Mouse (Mus musculus) embryo, embryonic 11.5 days (tissue): ENCODE measurements around the gene Ldb2.

ENCODE experiments used
- DNase-seq: peaks from one replicate; pipeline ENCODE4 v3.0.0-alpha.2; 2012; ENCODE audit warnings: low read depth, low spot score

Gene Ldb2

DNA sequence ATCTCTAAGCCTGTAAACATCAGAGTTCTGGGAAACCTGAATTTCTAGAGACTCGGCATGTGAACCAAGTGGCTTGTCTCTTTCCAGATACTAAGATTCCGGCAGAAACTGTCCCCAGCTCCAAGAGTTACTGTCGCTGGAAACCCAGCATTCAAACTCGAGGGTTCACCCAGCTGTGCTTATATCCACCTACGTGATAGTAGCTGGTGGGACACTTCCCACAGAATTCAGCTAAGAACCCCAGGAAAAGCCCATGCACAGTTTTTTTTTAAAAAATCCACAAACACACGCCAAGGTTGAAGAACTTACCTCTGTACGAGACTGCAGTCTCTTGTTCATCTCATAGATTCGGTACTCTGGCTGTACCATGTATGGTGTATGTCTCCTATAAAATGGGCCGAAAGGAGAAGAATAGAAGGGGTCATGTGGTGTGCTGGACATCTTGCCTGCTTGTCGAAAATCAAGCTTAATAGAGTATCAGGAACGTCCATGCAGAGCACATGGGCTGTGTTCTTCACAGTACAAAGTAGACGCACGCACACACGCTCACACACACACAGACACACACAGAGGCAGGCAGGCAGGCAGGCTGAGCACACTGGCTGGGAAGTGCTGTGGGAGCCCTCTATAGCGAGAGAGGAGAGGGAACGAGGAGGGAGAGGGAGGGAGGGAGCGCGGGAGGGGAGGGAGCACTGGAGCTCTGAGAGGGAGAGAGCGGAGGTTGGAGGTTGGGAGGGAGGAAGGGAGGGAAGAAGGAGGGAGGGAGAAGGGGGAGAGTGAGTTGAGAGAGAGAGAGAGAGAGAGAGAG is at the start of gene Ldb2:
Gene Ldb2, minus strand, starts transcription at position 628 of the 808 bp plus-strand sequence.
- DNase-seq = peak; percentile 51

DNA sequence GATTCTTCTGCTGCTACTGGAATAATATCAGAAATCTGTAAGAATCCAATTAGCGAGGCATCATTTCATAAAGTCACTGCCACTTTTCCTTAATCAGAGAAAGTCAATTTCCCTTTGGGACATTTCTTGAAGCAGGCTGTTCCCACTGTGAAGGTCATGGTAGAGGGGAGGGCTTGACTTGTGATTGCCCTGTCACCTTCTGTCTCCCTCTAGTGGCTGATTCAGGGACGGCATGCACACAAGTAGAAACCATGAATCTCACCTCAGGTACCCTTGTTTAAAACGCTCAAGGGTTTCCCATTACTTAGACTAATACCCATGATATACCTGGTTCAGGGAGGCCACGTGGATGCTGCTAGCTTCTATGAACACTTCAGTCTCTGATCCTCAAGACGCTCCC is 31.8 kb upstream of the Ldb2 start:
- DNase-seq = no peak

DNA sequence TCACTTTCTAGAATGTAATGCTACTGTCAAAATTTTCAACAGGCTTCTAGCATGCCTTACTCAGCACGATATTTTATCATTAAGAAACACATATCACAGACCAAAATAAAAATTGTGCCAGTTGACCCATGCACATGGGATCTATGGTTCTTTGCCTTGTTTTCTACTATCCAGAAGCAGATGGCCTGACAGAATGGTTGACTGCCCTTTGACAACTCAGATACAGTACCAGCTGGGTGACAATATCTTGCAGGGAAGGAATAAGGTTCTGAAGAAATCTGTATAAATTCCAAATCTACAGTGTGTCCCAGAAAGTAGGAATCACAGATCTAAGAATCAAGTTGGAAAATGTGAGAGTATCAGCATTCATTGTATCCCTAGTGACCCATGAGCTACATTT is 16.0 kb upstream of the Ldb2 start:
- no peak for DNase-seq

DNA sequence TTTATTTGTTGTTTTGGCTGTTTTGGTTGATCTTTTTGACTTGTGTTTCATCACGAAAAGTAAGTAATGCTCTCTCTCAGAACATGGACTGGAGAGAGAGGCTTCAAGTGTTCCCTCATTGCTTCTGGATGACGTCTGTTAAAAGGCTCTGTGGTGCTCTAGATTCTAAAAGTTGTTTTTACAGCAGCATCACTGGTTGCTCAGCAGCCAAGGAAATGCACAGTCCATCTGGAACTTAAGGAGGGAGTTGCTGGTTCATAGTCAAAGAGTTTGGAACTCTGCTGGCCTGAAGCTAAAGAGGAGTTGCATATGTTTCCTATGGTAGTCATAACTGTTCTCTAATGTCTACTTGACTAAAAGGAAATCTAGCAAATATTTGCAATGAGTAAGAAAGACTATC is 6.5 kb upstream of the Ldb2 start:
- DNase-seq = no peak

DNA sequence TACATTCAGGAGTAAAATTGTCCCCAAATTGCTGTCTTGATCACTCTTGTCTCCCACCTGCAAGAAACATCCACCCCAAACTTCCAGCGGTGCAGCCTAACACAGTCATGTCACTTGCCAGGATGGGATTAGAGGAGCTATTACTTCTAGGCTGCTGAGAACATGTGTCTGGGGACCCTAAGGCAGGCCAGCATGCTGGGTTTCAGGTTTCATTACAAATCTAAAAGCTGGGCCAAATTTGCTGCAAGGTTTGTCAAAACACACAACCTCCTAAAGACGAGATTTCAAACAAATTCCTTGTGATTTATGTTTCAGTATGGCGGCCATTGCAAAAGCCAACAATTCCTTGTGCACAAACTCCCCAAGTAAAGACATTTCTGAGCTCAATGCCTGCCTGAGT is 1.6 kb upstream of the Ldb2 start:
- DNase-seq = no peak

DNA sequence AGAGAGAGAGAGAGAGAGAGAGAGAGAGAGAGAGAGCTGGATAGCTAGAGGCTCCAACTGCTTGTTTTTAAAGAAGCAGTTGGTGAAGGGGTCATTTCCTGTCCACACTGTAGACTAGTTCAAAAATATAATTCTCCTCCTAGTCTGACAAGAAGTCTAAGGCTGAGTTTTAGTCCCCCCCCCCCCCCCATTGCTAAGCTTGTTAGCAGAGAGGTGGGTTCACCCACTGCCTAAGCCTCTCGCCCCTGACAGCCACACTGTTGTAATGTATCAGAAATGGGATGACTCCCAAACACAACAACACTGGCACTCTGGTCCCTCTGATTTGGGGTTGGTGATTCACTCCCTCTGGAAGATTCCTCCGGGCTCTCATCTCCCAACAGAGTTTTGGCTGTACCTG is 381 bp upstream of the Ldb2 start:
- no peak for DNase-seq

DNA sequence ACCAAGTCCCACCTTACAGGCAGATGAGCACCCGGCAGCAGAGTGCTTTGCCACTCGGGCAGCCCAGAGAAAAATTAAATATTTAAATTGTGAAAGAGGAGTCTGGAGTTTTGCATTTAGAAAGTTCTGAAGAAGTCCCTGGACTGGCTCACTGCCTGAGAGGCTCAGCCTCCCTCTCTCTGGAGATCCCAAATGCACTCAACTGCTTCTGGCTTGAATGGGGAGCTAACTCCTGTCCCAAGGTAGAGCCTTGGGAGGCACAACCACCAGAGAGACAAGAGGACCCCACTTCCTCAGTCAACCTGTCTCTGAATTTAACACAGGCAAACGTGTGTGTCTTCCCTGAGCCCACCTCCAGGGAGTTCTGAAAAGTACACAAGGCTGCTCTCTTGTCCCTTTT is 987 bp downstream of the Ldb2 start:
- no peak for DNase-seq

DNA sequence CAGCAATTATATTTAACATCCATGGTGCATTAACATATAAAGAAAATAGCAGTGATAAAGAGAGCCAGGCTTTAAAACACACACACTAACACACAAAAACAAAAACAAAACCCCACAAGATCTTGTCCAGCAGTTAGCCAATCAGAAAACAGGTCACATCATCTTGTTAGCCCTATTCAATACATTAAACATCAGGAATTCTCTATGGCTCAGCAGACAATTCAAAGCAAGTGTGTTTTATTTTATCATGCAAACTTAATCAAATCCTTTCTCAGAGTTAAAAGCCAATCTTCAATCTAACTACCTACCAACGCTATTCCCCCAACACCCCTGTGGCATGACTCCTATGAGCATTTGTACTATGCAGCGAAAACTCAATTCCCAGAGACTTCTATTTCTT is 1.4 kb downstream of the Ldb2 start:
- no peak for DNase-seq

DNA sequence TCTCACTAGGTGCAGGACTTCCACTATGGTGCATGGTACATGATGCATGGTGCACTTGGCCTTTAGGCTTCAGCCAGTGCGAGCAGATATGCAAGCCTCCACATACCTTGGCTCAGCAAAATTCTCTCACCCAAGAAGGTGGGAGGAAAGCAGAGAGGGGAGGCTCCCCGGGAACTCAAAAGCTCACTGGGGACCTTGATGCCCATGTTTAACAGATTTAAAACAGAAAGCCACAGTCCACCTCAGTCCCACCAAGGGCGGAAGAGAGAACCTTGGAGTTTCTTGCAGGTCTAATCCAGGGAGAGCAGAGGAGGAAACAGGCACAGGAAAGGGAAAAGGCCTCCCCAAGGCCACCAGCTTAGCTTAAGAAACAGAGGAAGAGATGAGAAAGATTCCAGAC is 14.9 kb downstream of the Ldb2 start:
- DNase-seq = no peak

DNA sequence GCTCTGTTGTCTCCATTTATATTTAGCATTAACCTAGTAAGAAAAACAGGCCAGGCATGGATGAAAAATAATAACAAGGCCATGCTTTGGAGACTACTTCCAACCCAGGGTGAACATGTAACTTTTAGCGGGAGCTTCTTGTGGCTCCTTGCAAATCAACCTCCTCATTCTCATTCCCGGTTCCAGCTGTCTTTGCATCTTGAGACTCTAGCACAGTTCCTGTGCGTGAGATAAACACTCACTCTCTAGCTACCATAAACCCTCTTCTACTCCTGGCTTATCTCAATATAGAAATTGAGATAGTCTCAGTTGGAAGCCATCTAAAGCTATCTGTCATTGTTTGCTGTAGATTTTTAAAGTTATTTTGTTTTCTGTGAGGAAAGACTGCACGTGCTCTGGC is 20.1 kb downstream of the Ldb2 start:
- DNase-seq = no peak

DNA sequence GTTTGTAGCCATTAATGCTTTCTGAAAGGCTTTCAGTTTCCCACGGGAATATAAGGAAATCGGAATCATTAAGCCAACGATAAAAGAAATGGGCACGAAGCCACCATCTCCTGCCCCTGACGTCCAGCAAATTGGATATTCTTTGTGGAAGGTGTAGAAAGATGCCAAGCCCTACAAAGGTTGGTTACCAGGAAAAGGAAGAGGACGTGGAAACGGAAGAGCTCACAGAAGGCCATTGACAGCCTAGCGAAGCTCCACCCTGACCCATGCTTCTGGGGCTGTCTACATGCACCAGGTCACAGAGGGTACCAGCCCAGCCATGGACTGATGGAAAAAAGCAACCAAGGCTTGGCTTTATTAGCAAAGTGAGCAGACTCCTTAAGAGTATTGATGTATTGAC is 31.0 kb downstream of the Ldb2 start:
- no peak for DNase-seq

DNA sequence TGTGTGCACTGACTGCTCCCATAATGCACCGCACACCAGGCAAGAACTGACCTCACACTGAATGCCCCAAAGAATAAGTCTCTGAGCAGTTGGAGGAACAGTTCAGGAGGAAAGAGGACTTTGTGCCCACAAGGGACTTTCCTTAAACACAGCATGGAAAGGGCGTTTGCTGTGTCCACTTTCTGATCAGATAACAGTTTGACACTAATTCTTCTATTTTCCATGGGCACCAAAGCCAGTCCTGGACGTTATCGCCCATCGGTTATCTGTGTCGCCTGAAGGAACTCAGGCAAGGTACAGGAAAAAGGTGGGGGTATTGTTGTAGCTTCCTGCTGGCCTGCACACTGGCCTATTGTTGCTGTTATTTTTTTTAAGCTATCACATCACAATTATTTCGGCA is 34.6 kb downstream of the Ldb2 start:
- no peak for DNase-seq

DNA sequence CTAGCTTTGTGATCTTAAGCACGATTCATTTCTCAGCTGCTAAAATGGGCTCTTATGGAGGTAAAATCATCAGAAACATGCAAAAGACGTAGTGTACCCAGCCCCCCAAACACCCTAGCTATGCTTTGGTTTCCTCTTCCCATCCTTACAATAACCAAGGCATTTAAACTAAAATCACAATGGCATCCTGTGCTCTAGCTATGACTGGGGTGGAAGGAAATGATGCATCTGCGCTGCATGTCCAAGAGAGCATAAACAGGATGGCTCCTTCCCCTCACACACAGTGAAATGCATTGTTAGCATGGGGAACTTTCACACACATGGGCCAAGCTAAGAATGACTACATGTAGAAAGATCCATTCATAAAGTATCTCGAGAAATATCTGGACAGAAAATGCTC is 40.3 kb downstream of the Ldb2 start:
- no peak for DNase-seq

DNA sequence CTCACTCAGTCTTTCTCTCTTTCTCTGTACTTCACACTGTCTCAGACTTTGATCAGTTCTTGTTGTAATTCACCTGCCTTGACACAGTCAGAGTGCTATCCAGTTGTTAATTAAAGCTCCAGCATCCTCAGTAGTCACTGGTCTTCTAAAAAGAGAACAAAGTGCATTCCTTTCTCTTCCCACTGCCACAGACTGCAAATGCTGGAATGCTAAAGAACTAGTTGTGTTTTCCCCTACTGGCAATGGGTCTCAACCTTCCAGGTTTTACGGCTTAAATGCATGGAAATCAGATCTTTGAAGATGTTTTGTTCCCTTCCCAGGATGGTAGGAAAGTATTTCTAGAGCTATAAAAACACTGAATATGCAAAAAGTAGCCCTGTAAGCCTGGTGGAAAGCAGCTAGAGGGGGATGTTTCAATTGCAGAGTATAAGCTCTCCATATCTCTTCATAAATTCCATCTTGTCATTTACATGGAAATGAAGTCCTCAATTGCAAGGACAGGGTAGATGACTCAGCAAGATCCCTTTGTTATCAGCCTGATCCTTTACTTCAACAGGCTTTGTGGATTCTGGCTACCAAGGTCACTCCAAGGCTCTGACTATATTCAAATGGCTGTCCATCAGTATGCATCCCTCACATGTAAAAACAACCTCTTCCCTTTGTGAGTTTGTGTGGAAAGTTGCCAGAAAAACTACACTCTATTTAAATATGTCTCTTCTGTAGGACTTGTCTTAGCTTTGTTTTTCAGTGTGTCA is 45.1 kb downstream of the Ldb2 start:
- DNase-seq = no peak

DNA sequence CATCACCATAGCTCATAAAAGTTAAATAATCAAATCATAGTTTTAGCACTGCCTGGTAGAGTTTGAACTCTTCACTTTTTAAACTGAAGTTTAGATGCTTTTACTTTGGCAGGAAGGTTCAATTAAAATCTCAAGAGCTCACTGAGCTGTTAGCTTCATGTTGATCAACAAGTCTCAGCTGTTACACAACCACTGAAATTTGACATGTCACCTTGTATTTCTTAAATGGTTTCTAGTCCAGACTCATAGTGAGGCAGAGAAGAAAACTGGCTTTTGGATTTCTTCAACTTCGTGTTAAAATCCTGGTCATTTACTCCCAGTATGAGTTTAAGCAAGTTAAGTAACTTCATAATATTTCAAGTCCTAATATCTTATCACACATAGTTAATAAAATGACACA is 53.8 kb downstream of the Ldb2 start:
- DNase-seq = no peak

DNA sequence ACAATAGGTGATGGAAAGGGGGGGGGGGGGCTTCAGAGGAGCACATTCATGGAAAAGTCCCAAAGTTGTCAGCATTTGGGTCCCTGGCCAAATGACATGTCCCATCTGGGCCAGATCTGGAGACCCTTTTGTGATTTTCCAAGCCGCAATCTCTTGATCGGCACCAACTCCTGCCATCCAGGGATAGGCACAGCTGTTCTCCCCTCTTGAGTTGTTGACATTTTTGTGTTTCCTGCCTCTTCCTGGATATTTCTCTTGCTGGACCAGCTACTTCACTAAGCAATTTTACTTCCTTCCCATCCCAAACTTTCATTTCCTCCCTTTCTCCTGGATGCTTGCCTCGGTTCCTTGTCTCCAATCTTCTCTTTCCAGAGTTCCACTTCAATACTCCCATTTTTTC is 63.1 kb downstream of the Ldb2 start:
- no peak for DNase-seq

DNA sequence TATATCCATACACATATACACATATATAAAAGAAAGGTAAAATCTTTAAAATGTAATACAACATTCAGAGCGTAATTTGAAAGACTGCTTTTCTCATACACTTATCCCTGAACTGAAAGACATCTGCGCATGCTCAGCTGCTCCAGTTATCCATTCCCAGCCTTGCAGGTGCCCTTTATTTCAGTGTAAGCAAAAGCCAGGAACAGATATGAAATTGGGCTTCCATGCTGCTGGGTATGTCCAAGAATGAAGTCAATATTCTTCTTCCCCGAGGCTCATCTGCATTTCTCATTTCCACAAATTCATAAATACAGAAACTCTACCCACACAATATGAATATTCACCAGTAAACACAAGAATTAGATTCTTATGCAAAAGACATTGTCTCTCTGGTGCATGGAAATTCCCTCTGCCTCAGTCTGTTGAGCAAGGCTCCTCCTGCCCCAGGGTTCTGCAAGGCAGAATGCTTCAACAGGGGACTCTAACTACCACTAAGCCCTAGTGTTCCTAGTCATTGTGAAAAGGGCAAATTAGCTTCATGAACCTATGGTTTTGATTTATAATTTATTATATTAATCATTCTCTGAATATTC is 65.3 kb downstream of the Ldb2 start:
- DNase-seq = no peak

DNA sequence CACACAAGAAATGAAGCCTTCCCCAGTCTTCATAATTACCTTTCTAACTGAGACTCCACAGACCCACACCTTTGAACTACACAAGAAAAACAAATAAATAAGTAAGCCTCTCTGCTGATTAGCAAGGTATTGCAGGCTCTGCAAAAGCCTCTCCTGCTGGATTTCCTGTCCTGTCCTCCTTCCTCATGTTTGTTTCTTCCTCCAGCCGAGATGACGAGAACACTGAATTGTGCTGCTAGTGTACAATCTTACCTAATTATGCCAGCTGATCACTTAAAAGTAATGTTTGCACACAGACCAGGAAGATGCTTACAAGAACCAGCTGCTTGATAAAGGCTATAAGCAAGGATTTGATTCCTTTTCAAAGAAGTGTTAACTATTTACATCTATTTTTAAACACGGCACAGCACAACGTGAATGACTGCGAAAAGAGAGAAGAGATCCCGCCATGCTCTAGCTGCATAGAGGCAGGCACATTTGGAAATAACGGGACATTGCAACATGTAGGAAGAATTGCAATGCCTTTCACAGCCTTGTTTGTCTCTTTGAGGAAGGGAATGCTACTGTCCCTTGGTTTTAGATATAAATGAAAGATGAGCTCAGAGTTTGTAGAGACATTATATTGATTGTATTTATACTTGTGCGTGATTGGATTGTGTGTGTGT is 69.7 kb downstream of the Ldb2 start:
- DNase-seq = no peak

DNA sequence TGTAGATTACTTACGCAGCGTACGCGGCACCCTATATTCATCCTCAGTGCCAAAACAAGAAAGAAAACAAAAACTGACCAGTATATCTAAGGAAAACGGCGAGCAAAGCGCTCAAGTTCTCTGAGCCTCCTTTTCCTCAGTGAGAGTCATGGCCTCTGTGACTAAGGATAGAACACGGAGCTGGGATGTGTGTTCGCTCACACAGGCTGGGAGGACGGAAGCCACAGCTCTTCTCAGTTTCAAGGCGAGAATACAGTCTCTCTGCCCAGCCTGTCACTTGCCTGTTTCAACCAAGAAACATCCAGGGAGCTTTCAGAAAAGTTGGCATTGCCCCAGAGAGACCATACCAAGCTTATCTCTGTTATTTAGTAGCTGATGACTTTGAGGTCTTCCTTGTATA is 71.5 kb downstream of the Ldb2 start:
- no peak for DNase-seq

DNA sequence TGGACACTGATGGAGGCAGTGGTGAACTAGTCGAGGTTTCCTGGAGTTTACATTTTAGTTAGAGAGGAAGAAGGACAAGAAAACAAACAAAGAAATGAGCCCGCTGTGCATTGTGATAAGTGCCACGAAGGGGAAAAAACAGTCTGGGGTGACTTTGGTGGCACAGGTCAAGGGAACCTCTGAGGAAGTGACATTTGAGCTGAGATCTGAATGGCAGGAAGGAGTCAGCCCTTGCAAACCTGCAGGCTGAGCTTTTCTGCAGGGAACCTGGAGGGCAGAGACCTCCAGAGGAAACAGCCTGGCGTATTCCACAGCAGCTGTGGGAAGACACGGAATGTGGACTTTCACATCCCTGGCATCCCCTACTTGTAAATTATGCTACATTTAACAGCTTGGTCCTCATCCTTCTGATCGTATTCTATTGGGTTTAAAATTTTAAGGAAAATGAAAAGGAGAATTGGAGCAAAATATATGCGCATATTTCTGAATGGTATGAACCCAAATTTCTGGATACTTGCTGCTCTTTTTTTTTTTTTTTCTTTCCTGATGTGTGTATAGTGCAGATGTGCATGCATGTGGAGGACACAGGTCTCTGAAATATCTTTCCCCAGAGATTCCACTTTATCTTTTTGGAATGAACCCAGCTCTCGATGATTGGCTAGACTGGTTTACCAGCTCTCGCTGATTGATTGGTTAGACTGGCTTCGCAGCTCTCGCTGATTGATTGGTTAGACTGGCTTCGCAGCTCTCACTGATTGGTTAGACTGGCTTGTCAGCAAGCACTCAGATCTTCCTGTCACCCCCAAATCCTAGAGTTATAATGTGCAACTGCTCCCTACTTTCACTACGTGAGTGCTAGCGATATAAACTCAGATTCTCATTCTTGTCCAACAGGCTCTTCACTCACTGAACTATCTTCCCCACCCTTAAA is 72.7 kb downstream of the Ldb2 start:
- no peak for DNase-seq

DNA sequence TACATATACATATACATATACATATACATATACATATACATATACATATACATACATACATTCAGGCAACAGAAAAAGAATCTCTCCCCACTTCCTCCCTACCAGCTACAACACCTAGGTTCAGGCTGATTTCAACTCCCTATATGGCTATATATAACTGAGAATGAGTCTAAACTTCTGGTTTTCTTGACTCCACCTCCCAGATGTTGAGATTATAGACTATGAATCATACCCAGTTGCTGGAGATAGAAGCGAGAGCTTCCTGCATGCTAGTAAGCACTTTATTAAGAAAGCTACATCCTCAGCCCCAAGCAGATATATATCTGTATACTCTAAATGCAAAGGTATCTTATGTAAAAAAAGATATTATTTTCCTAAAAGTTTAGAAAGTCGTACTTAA is 74.0 kb downstream of the Ldb2 start:
- no peak for DNase-seq
